Mouse (Mus musculus) neural tube, embryonic 11.5 days (tissue): ENCODE results near the gene Chuk. TPM values are rescaled to one million over a fixed set of nuclear protein-coding genes. Genes with fewer than 3 reads are reported as not detected.

Experiments used
- ATAC-seq: fragments of 200-750 bp; cut with Nextera tagmentation; 2 replicates; pipeline ENCODE4 v1.8.0; 2017; ENCODE audit warnings: moderate number of reproducible peaks, mild to moderate bottlenecking, moderate TSS enrichment, moderate library complexity; ENCODE audit not compliant: insufficient read depth, low FRiP score, low TSS enrichment
- DNase-seq: peaks from one replicate; pipeline ENCODE4 v3.0.0-alpha.2; 2015; ENCODE audit warnings: low spot score
- H3K27ac ChIP-seq: fragments of 300-500 bp; sonication (generic); 2 replicates; pipeline ENCODE4 v1.5.1; 2014; ENCODE audit warnings: low read depth, mild to moderate bottlenecking, low read length
- H3K27me3 ChIP-seq: fragments of 300-500 bp; sonication (generic); 2 replicates; pipeline ENCODE4 v1.6.1; 2014; ENCODE audit warnings: mild to moderate bottlenecking, low read length, mixed read lengths; ENCODE audit not compliant: control insufficient read depth, insufficient read depth
- H3K36me3 ChIP-seq: fragments of 300-500 bp; sonication (generic); 2 replicates; pipeline ENCODE4 v1.6.1; 2014; ENCODE audit warnings: mild to moderate bottlenecking, low read length, moderate library complexity, mixed read lengths; ENCODE audit not compliant: control insufficient read depth, insufficient read depth
- H3K4me1 ChIP-seq: fragments of 300-500 bp; sonication (generic); 2 replicates; pipeline ENCODE4 v1.6.1; 2014; ENCODE audit warnings: low read length, mixed read lengths; ENCODE audit not compliant: control insufficient read depth, insufficient read depth
- H3K4me2 ChIP-seq: fragments of 300-500 bp; sonication (generic); 2 replicates; pipeline ENCODE4 v1.6.1; 2014; ENCODE audit warnings: low read depth, mild to moderate bottlenecking, moderate library complexity
- H3K4me3 ChIP-seq: fragments of 300-500 bp; sonication (generic); 2 replicates; pipeline ENCODE4 v1.5.1; 2014; ENCODE audit warnings: low read depth, low read length
- H3K9ac ChIP-seq: fragments of 300-500 bp; sonication (generic); 2 replicates; pipeline ENCODE4 v1.6.1; 2014; ENCODE audit warnings: mild to moderate bottlenecking, low read length
- H3K9me3 ChIP-seq: fragments of 300-500 bp; sonication (generic); 2 replicates; pipeline ENCODE4 v1.6.1; 2016; ENCODE audit warnings: low read length; ENCODE audit not compliant: control insufficient read depth
- WGBS: fragments of 180-500 bp; shearing (Covaris S2); extraction: QIAGEN DNeasy Blood & Tissue Kit; methylation state at CpG from one replicate; pipeline ENCODE4 v1.1.7; 2014; 5-methylcytosine and 5-hydroxymethylcytosine counted together
- polyA plus RNA-seq: library from polyadenylated mRNA; unstranded; fragments of >200 nt; fragmentation: Nextera tagmentation; extraction: Ambion mirVana; gene quantifications from 2 replicates; pipeline ENCODE4 v1.2.1, GENCODE M21; 2014

The Chuk gene
- polyA plus RNA-seq, 1 experiment from 2014 or later, result 50.4 TPM

DNA sequence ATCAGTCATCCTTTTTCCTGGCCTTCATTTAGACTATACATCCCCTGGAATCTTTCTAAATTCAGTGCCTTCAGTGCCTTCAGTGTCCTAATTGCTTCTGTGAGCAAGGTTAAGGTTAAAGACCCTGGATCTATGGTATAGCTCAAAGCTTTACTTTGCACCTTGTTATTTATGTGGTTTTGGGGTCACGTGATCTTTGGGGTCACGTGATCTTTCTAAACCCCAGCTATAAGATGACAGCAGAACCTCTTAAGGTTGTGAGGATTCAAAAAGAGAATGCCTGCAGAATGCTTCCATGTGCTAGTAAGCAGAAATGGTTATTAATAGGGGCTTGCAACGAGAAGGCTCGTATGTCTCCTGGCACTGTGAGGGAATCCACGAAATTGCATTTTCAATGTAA, 73.9 kb downstream of the Chuk start:
- no peak overlapping the region for H3K4me2 ChIP-seq

DNA sequence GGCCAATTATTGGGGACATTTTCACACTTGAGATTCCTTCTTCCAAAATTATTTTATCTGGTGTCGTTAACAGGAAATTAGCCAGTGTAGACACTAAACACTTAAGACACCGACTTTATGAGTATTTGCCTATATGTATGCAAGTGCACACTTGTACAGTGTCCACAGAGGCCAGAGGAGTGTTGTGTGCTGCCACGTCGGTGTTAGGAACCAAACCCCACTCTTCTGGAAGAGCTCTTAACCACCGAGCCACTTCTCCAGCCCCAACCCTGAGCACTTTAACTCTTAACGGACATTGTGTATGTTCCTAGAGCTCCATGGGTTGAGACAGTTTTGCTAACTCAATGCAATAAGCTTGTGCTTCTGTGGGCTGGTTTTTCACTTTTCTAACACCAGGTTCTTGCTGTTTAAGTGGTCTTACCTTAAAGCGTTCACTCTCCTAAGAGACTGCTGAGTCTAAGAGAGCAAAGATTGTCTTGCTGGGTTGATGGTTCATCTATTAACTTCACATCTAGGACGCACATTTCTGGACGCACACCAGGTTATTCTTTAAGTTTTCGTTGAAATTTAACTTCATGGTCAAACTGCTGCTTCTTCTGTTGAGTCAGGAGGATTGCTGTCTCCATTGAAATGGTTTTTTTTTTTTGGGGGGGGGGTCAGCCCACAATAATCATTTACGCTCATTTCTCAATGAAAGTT, 75.1 kb downstream of the Chuk start:
- Histone ChIP-seq H3K27me3 (no peaks in the 10 kb centered on the region), H3K36me3 (no peaks in the 10 kb centered on the region), H3K4me1 (no peaks in the 10 kb centered on the region), H3K4me2 (no peak overlapping the region), H3K9ac (no peak overlapping the region), H3K27ac (no peak overlapping the region), H3K4me3 (no peak overlapping the region), H3K9me3 (no peaks in the 10 kb centered on the region)
- ATAC-seq (no peak), DNase-seq (no peak)
- 92% methylated on average over 11 of the region's 11 CpGs for WGBS

More for the DNA sequence above, 73.9 kb downstream of the Chuk start:
- Histone ChIP-seq H3K4me1 (no peaks in the 10 kb centered on the region), H3K27me3 (no peaks in the 10 kb centered on the region), H3K9me3 (no peaks in the 10 kb centered on the region), H3K36me3 (no peaks in the 10 kb centered on the region), H3K4me3 (no peak overlapping the region), H3K9ac (no peak overlapping the region), H3K27ac (no peak overlapping the region)
- ATAC-seq, result no peak
- no peak for DNase-seq
- 87% methylated on average over 5 of the region's 5 CpGs for WGBS

GRCm38 (mm10) chr19:44030024-44030423, 77.3 kb downstream of the Chuk start:
- Histone ChIP-seq H3K4me2 (no peak overlapping the region), H3K36me3 (no peaks in the 10 kb centered on the region), H3K27me3 (no peaks in the 10 kb centered on the region), H3K9ac (no peak overlapping the region), H3K27ac (no peak overlapping the region), H3K4me1 (no peaks in the 10 kb centered on the region), H3K9me3 (no peaks in the 10 kb centered on the region), H3K4me3 (no peak overlapping the region)
- 92% methylated on average over 5 of the region's 5 CpGs for WGBS
- DNase-seq (no peak), ATAC-seq (no peak)

DNA sequence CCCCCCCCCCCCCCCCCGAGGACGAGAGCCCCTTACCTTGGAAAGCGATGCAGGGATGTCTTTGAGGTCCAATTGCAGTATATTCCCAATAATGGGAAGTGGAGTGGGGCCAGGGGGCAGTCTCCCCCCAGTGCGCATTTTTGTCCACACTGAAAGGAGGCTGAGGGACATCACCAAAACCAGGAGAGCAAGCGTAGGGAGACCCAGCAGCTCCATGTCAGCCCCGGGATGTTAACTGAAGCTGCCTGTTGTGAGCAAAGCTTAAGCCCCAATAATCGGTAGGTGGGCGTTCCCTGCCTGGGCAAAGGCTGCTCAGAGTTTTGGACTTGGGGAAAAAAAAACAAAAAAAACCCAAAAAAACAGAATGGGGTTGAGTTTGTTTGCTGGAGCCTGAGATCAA, 78.3 kb downstream of the Chuk start, which contains the start of gene Cyp2c23:
Gene Cyp2c23, minus strand, starts transcription at position 237 of the 400 bp plus-strand sequence.
- Histone ChIP-seq H3K4me1 (no peaks in the 10 kb centered on the region), H3K4me3 (no peak within 1 kb of the TSS), H3K4me2 (no peak within 1 kb of the TSS), H3K9me3 (no peaks in the 10 kb centered on the region), H3K9ac (no peak within 1 kb of the TSS), H3K36me3 (no peaks in the 10 kb centered on the region), H3K27me3 (no peaks in the 10 kb centered on the region), H3K27ac (no peak within 1 kb of the TSS)
- no peak for DNase-seq
- 80% methylated on average over 8 of the region's 8 CpGs for WGBS
- no peak for ATAC-seq

- Histone ChIP-seq H3K36me3 (no peaks in the 10 kb centered on the region), H3K9me3 (no peaks in the 10 kb centered on the region), H3K4me1 (no peaks in the 10 kb centered on the region), H3K27me3 (no peaks in the 10 kb centered on the region), H3K27ac (no peak overlapping the region), H3K9ac (no peak overlapping the region), H3K4me3 (no peak overlapping the region), H3K4me2 (no peak overlapping the region)
- DNase-seq (no peak), ATAC-seq (no peak)
- WGBS, result 65% methylated on average over 8 of the region's 8 CpGs
These were observed 80.2 kb downstream of the Chuk start for GRCm38 (mm10) chr19:44026956-44027530.

GRCm38 (mm10) chr19:44024921-44025585, 82.2 kb downstream of the Chuk start:
- Histone ChIP-seq H3K27ac (no peak overlapping the region), H3K36me3 (no peaks in the 10 kb centered on the region), H3K27me3 (no peaks in the 10 kb centered on the region), H3K9me3 (no peaks in the 10 kb centered on the region), H3K4me3 (no peak overlapping the region), H3K4me1 (no peaks in the 10 kb centered on the region), H3K4me2 (no peak overlapping the region), H3K9ac (no peak overlapping the region)
- ATAC-seq, result no peak
- 90% methylated on average over 13 of the region's 13 CpGs for WGBS
- no peak for DNase-seq

Other genes starting within 250 kb of the Chuk start
- gene Dnmbp, start 167.3 kb downstream of the Chuk start, polyA plus RNA-seq, result 15.7 and 15.8 TPM in 2 replicates
- gene Cpn1, start 120.9 kb downstream of the Chuk start, polyA plus RNA-seq, result 0.12 and 0.38 TPM in 2 replicates
- not detected in 2 replicates for gene Cyp2c23, start 78.3 kb downstream of the Chuk start, polyA plus RNA-seq
- gene Erlin1, start 37.7 kb downstream of the Chuk start, polyA plus RNA-seq, result 18.7 and 19.1 TPM in 2 replicates
- gene Cwf19l1, start 28.4 kb upstream of the Chuk start, polyA plus RNA-seq, result 36.5 and 38.6 TPM in 2 replicates
- 115 and 118 TPM in 2 replicates for gene Bloc1s2, start 39.0 kb upstream of the Chuk start, polyA plus RNA-seq
- 1.2 and 1.3 TPM in 2 replicates for gene Pkd2l1, start 85.0 kb upstream of the Chuk start, polyA plus RNA-seq
- 0.53 and 0.76 TPM in 2 replicates for gene Scd3, start 95.8 kb upstream of the Chuk start, polyA plus RNA-seq
- 413 and 424 TPM in 2 replicates for gene Scd2, start 186.2 kb upstream of the Chuk start, polyA plus RNA-seq
- gene Scd4, start 225.6 kb upstream of the Chuk start, polyA plus RNA-seq, result not detected in 2 replicates